Mouse (Mus musculus): Measurements from ENCODE around the gene Erbb4. TPM values are rescaled to one million over a fixed set of nuclear protein-coding genes. Genes with fewer than 3 reads are reported as not detected.

Erbb4 gene
- polyA plus RNA-seq, 1 experiment from 2014 or later = 0.07 TPM

GRCm38 (mm10) chr1:69105493-69106321, 2.2 kb downstream of the Erbb4 start:
- peak overlapping the region; percentile 68 for H3K4me2 ChIP-seq
- H3K4me3 ChIP-seq = peak overlapping the region; percentile 50
- H3K4me1 ChIP-seq = peaks cover 10% of the 10 kb centered on the region; the same call in 1 of the 2 replicates
- H3K27ac ChIP-seq = no peak overlapping the region
- H3K36me3 ChIP-seq = no peaks in the 10 kb centered on the region
- no peak overlapping the region for H3K9ac ChIP-seq
- H3K27me3 ChIP-seq (replicated peaks) = peaks cover 58% of the 10 kb centered on the region
- 1% methylated on average over 29 of the region's 29 CpGs for WGBS (ENCODE audit: insufficient replicate concordance)
- no peaks in the 10 kb centered on the region for H3K9me3 ChIP-seq (replicated peaks)
- ATAC-seq = no peak

- Histone ChIP-seq H3K9me3 (replicated peaks) (no peaks in the 10 kb centered on the region), H3K4me2 (peak overlapping the region; percentile 68), H3K9ac (no peak overlapping the region), H3K4me1 (peaks cover 10% of the 10 kb centered on the region; the same call in 1 of the 2 replicates), H3K36me3 (no peaks in the 10 kb centered on the region), H3K27ac (no peak overlapping the region), H3K4me3 (peak overlapping the region; percentile 50; the same call in 1 of the 2 replicates), H3K27me3 (replicated peaks) (peaks cover 57% of the 10 kb centered on the region)
- no peak for ATAC-seq
- 2% methylated on average over 13 of the region's 13 CpGs for WGBS (ENCODE audit: insufficient replicate concordance)
These were observed 2.8 kb downstream of the Erbb4 start for GRCm38 (mm10) chr1:69105096-69105492.

- 74% methylated on average over 6 of the region's 6 CpGs for WGBS (ENCODE audit: insufficient replicate concordance)
- no peak overlapping the region for H3K27ac ChIP-seq
- H3K4me2 ChIP-seq = no peak overlapping the region
- peaks cover 42% of the 10 kb centered on the region for H3K27me3 ChIP-seq (replicated peaks)
- no peak for ATAC-seq
- no peaks in the 10 kb centered on the region for H3K9me3 ChIP-seq (replicated peaks)
- no peak overlapping the region for H3K4me3 ChIP-seq
- no peak overlapping the region for H3K9ac ChIP-seq
- no peaks in the 10 kb centered on the region for H3K36me3 ChIP-seq
- peaks cover 10% of the 10 kb centered on the region; the same call in 1 of the 2 replicates for H3K4me1 ChIP-seq
These were observed 4.6 kb downstream of the Erbb4 start for GRCm38 (mm10) chr1:69103211-69103706.

- H3K9ac ChIP-seq = no peak overlapping the region
- 54% methylated on average over 2 of the region's 2 CpGs for WGBS (ENCODE audit: insufficient replicate concordance)
- H3K9me3 ChIP-seq (replicated peaks) = no peaks in the 10 kb centered on the region
- peaks cover 26% of the 10 kb centered on the region for H3K27me3 ChIP-seq (replicated peaks)
- no peak overlapping the region for H3K4me2 ChIP-seq
- H3K36me3 ChIP-seq = no peaks in the 10 kb centered on the region
- ATAC-seq = no peak
- H3K4me3 ChIP-seq = no peak overlapping the region
- H3K27ac ChIP-seq = no peak overlapping the region
- peaks cover 10% of the 10 kb centered on the region; the same call in 1 of the 2 replicates for H3K4me1 ChIP-seq
These were observed 6.2 kb downstream of the Erbb4 start for GRCm38 (mm10) chr1:69101670-69102069.

GRCm38 (mm10) chr1:69093052-69093451, 14.8 kb downstream of the Erbb4 start:
- Histone ChIP-seq H3K9ac (no peak overlapping the region), H3K4me3 (no peak overlapping the region), H3K9me3 (replicated peaks) (no peaks in the 10 kb centered on the region), H3K4me2 (no peak overlapping the region), H3K27me3 (replicated peaks) (no peaks in the 10 kb centered on the region), H3K36me3 (no peaks in the 10 kb centered on the region), H3K4me1 (no peaks in the 10 kb centered on the region), H3K27ac (no peak overlapping the region)
- 36% methylated on average over 3 of the region's 3 CpGs for WGBS (ENCODE audit: insufficient replicate concordance)
- no peak for ATAC-seq

GRCm38 (mm10) chr1:69089331-69089730, 18.5 kb downstream of the Erbb4 start:
- Histone ChIP-seq H3K9ac (no peak overlapping the region), H3K27me3 (replicated peaks) (no peaks in the 10 kb centered on the region), H3K9me3 (replicated peaks) (no peaks in the 10 kb centered on the region), H3K27ac (no peak overlapping the region), H3K36me3 (no peaks in the 10 kb centered on the region), H3K4me3 (no peak overlapping the region), H3K4me2 (no peak overlapping the region), H3K4me1 (no peaks in the 10 kb centered on the region)
- WGBS (ENCODE audit: insufficient replicate concordance) = 62% methylated on average over 1 of the region's 1 CpGs
- no peak for ATAC-seq

- Histone ChIP-seq H3K4me3 (no peak overlapping the region), H3K9ac (no peak overlapping the region), H3K36me3 (no peaks in the 10 kb centered on the region), H3K4me1 (no peaks in the 10 kb centered on the region), H3K9me3 (replicated peaks) (no peaks in the 10 kb centered on the region), H3K4me2 (no peak overlapping the region), H3K27me3 (replicated peaks) (no peaks in the 10 kb centered on the region), H3K27ac (no peak overlapping the region)
- ATAC-seq = no peak
- 61% methylated on average over 6 of the region's 6 CpGs for WGBS (ENCODE audit: insufficient replicate concordance)
These were observed 22.1 kb downstream of the Erbb4 start for GRCm38 (mm10) chr1:69085753-69086152.

- Histone ChIP-seq H3K27me3 (replicated peaks) (no peaks in the 10 kb centered on the region), H3K27ac (no peak overlapping the region), H3K36me3 (no peaks in the 10 kb centered on the region), H3K4me2 (no peak overlapping the region), H3K9ac (no peak overlapping the region), H3K4me3 (no peak overlapping the region), H3K4me1 (no peaks in the 10 kb centered on the region), H3K9me3 (replicated peaks) (no peaks in the 10 kb centered on the region)
- ATAC-seq = no peak
- WGBS (ENCODE audit: insufficient replicate concordance) = 63% methylated on average over 4 of the region's 4 CpGs
These were observed 58.9 kb downstream of the Erbb4 start for GRCm38 (mm10) chr1:69048918-69049317.

- no peaks in the 10 kb centered on the region for H3K27me3 ChIP-seq (replicated peaks)
- H3K27ac ChIP-seq = no peak overlapping the region
- no peaks in the 10 kb centered on the region for H3K9me3 ChIP-seq (replicated peaks)
- no peak overlapping the region for H3K9ac ChIP-seq
- WGBS (ENCODE audit: insufficient replicate concordance) = 69% methylated on average over 11 of the region's 11 CpGs
- ATAC-seq = no peak
- H3K4me2 ChIP-seq = no peak overlapping the region
- H3K36me3 ChIP-seq = no peaks in the 10 kb centered on the region
- H3K4me3 ChIP-seq = no peak overlapping the region
- H3K4me1 ChIP-seq = no peaks in the 10 kb centered on the region
These were observed 61.5 kb downstream of the Erbb4 start for GRCm38 (mm10) chr1:69046228-69046978.

- Histone ChIP-seq H3K27me3 (replicated peaks) (no peaks in the 10 kb centered on the region), H3K36me3 (no peaks in the 10 kb centered on the region), H3K4me1 (no peaks in the 10 kb centered on the region), H3K27ac (no peak overlapping the region), H3K4me2 (no peak overlapping the region), H3K9ac (no peak overlapping the region), H3K4me3 (no peak overlapping the region), H3K9me3 (replicated peaks) (no peaks in the 10 kb centered on the region)
- WGBS (ENCODE audit: insufficient replicate concordance) = 64% methylated on average over 5 of the region's 5 CpGs
- ATAC-seq = no peak
These were observed 80.0 kb downstream of the Erbb4 start for GRCm38 (mm10) chr1:69027816-69028215.

GRCm38 (mm10) chr1:69024858-69025257, 83.0 kb downstream of the Erbb4 start:
- Histone ChIP-seq H3K9ac (no peak overlapping the region), H3K9me3 (replicated peaks) (no peaks in the 10 kb centered on the region), H3K27ac (no peak overlapping the region), H3K36me3 (no peaks in the 10 kb centered on the region), H3K4me1 (no peaks in the 10 kb centered on the region), H3K27me3 (replicated peaks) (no peaks in the 10 kb centered on the region), H3K4me2 (no peak overlapping the region), H3K4me3 (no peak overlapping the region)
- no peak for ATAC-seq
- WGBS (ENCODE audit: insufficient replicate concordance) = 36% methylated on average over 3 of the region's 3 CpGs
